Mouse (Mus musculus): ENCODE measurements around the gene Kcnk13. TPM values are rescaled to one million over a fixed set of nuclear protein-coding genes. Genes with fewer than 3 reads are reported as not detected.

Gene Kcnk13
- total RNA-seq, 2 experiments from 2014 or later, result 0.95 to 1.1 TPM

Small RNA genes within 50 kb of the gene (microRNA-seq; reads per million reads assigned to microRNA genes)
- 0 reads per million in 2 experiments for gene Gm23291

Other genes starting within 250 kb of the Kcnk13 start
- gene Efcab11, start 80.1 kb upstream of the Kcnk13 start, total RNA-seq (2021), result under 1 TPM; 0.66 to 0.74 TPM
- 1 to 10 TPM; 4.1 to 6.5 TPM for gene Tdp1, start 80.0 kb upstream of the Kcnk13 start, total RNA-seq (2021)
- 100 to 1,000 TPM; 177 to 181 TPM for gene Psmc1, start 145.7 kb downstream of the Kcnk13 start, total RNA-seq (2021)
- gene Nrde2, start 195.2 kb downstream of the Kcnk13 start, total RNA-seq (2021), result 1 to 10 TPM; 7.7 to 9.7 TPM
- gene Calm1, start 234.9 kb downstream of the Kcnk13 start, total RNA-seq (2021), result 100 to 1,000 TPM; 380 to 427 TPM